Mouse (Mus musculus): ENCODE results near the gene Plb1.

GRCm38 (mm10) chr5:32211011-32211410 is 21.5 kb upstream of the Plb1 start:
- no peak for TF ChIP-seq CHD2 (IDR thresholded peaks at IDR 0.05; ENCODE audit: low read depth, low read length)
- TF ChIP-seq ZC3H11A (IDR thresholded peaks at IDR 0.05; ENCODE audit: borderline replicate concordance, low read depth, low read length), result no peak

All from ES-E14 (cell line).